Mouse (Mus musculus) brain, embryonic 14.5 days (tissue): ENCODE measurements at regions not wholly inside any gene's neighbourhood (a gene's known extent, or its start where the extent isn't known, plus 50 kb on each side); places are given as distances from the start of the nearest gene placed in this dataset.
A peak's percentile ranks its signal among the peaks of the same experiment; 100 is the strongest.

Experiments
- DNase-seq: peaks from one replicate; pipeline ENCODE4 v3.0.0-alpha.2; 2011; ENCODE audit warnings: low read depth
- CTCF ChIP-seq: fragments of 200-500 bp; IDR thresholded peaks from 2 replicates; pipeline ENCODE4 v1.5.1; 2012; ENCODE audit warnings: inconsistent platforms, mild to moderate bottlenecking, moderate library complexity, borderline replicate concordance; ENCODE audit not compliant: insufficient read depth, insufficient read length; ENCODE audit errors: extremely low read depth
- POLR2A ChIP-seq: fragments of 200-500 bp; IDR thresholded peaks from 2 replicates; pipeline ENCODE4 v1.6.1; 2012; ENCODE audit warnings: mild to moderate bottlenecking, inconsistent platforms, borderline replicate concordance; ENCODE audit not compliant: poor library complexity, insufficient read depth, insufficient read length, severe bottlenecking; ENCODE audit errors: extremely low read depth

GRCm38 (mm10) chr5:82288069-82288845 is 1066.7 kb downstream of the Tecrl start:
- peak; percentile 88 for DNase-seq
- TF ChIP-seq POLR2A (no peak), CTCF (no peak)

GRCm38 (mm10) chr5:82253356-82254104 is 1101.5 kb downstream of the Tecrl start:
- DNase-seq: no peak
- TF ChIP-seq POLR2A (no peak), CTCF (no peak)

GRCm38 (mm10) chr5:82226329-82226728 is 1128.7 kb downstream of the Tecrl start:
- TF ChIP-seq CTCF: no peak
- TF ChIP-seq POLR2A: no peak
- peak; percentile 61 for DNase-seq

DNA sequence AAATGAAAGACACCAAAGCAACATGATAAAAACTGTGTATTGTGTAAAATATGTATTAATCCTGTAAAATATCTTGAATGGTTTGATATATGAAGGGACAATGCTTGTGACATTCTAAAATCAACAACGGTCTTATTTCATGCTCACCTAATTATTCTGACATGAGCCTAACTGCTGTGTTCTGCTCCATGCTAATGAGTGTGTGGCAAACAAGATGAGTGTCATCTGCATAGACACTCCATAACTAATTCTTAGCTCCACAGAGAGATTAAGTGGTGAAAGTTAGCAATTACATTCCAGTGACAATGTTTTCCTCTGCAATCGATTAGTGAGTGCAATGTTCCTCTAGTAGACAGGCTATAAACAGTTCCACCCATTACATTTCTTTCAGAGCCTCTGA is 1131.4 kb downstream of the Tecrl start:
- TF ChIP-seq POLR2A: no peak
- no peak for TF ChIP-seq CTCF
- DNase-seq: peak; percentile 17

GRCm38 (mm10) chr5:82203606-82204005 is 1151.4 kb downstream of the Tecrl start:
- no peak for TF ChIP-seq CTCF
- TF ChIP-seq POLR2A: no peak
- no peak for DNase-seq
